Mouse (Mus musculus) lung, postnatal 0 days (tissue): Measurements from ENCODE around the gene Onecut1.

Experiments used
- CTCF ChIP-seq: IDR thresholded peaks from 2 replicates; pipeline ENCODE4 v1.5.1; 2016; ENCODE audit warnings: antibody characterized with exemption, mild to moderate bottlenecking
- EP300 ChIP-seq: IDR thresholded peaks from 2 replicates; pipeline ENCODE4 v1.6.1; 2016; ENCODE audit warnings: antibody characterized with exemption, mild to moderate bottlenecking, control low read depth

DNA sequence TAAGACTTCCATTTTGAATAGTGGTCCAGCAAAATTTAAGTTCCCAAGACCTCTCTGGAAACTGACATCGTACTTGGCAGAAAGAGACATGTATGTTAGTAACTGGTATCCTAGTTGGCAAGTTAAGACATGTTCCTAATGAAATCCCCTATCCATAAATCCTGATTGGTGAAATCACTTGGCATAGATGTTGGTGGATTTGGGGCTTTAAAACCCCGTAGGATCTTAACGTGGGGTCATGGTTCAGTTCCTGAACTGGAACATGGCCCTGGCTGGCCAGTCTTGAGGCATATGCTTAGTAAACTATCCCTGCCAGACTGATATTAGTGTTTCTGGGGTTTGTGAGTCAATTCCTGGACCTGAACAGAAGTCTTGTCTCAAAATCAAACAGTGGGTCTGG is 76.0 kb downstream of the Onecut1 start:
- no peak for TF ChIP-seq EP300
- no peak for TF ChIP-seq CTCF
